Mouse (Mus musculus): ENCODE data around the gene Ak8.
A peak's percentile ranks its signal among the peaks of the same experiment; 100 is the strongest.

Gene Ak8

DNA sequence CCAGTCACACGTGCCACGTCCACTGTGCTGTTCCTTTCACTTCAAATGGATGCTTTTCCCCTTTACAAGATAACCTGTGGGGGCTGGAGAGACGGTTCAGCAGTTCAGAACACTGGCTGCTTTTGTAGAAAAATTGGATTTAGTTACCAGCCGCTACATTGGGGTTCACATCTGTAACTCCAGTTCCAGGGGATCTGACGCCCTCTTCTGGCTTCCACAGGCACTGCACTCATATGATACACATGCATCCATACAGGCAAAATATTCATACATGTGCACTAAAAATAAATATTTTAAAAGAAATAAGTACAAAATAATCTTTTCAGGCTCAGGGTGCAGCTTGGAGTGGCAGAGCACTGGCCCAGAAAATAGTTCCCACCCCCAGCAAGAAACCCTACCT is 94.7 kb downstream of the Ak8 start:
- DNase-seq (ENCODE audit: low spot score in 2 of 2), result no peak

DNA sequence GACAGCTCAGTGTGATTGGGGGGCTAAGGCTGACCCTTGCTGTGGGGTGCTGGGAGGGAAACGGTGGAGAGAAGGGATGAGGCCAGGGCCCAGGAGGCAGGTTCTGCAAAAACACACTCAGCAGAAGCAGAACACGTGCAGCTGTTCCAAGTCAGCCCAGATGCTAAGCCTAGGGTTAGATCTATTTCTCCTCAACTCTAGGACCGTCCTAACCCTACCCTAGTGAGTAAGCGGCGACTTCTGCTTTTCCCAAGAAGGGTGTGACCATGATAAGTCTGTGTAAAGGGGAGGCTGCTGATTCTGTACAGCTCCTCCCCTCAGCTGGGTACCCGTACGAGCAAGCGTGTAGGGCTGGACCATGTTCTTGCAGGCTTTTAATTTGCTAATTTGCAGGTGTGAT is 96.3 kb downstream of the Ak8 start:
- DNase-seq (ENCODE audit: low spot score in 2 of 2), result no peak

DNA sequence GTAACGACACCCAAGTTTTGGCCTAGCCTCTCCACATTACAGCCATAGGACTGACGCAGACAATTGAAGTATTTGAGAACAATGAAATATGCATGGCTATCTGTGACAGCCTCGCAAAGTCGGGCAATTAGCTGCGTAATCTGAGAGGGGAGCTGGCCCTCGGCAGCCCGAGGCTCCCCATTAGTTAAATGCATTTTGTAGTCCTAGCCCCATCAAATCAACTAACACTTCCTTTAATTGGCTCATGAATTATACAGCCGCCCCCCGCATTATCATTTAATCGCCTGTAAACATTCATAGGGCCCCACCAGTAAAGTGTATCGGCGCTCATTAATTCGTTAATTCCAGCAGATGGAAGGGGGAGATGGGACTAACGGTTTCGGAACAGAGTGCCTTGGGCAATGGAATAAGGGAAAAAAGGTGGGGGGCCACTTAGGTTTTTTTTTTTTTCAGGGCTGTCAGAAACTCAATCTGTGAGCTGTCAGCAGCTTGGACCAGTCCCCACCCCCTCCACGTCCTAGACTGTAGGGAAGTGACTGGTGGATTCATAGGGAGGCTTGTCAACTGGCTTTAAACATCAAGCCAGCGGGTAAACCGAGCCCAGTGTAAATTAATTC is 97.6 kb downstream of the Ak8 start:
- no peak for DNase-seq (ENCODE audit: low spot score in 2 of 2)

DNA sequence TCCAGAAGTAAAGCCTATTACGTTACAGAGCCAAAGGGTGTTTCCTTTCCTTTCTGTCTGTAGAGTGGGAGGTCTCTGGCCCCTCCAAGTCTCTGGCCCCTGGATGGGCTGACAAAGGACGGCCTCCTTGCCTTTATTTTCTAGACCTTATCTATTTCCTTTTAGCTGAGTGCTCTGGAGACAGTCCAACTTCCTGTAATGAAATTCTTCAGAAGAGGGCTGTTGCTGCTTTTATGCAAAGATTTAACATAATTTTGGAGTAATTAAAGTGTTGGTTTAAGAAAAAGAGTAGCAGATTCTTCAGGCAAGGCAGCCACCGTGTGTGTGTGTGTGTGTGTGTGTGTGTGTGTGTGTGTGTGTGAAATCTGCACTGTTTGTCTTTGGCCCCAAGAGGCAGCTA is 98.4 kb downstream of the Ak8 start:
- DNase-seq (ENCODE audit: low spot score in 2 of 2), result no peak

DNA sequence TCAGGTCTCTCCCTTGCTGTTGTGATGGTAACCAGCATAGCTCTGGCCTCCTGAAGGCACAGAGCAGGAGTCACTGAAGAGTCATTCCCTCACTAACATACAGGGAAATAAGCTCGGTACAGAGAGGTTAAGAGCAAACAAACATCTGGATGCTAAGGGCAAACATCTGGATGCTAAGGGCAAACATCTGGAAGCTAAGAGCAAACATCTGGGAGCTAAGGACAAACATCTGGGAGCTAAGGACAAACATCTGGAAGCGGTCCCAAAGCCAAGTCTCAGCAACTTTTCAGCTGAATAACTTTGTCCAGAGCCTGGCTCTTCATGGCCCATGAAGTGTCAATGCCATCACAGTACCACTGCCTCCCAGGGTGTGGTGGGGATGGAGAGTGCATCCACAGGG is 99.6 kb downstream of the Ak8 start:
- no peak for DNase-seq (ENCODE audit: low spot score in 2 of 2)

DNA sequence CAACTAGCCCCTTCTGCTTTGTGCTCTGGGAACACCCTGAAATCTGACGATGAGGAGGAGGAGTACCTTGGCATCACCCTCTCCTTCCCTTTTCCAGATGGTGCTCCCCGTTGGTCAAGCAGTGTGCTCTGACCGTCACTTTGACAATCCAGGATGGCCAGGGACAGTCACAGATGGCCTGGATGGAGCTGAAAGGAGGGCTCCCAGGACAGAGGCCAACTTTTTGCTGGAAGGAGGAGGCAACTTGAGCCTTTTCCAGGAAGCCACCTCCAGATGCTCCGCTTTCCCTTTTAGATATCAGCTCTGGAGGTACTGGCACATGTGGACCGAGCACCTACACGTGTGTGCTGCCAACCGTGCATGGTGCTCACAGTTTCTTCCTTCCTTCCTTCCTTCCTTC is 103.4 kb downstream of the Ak8 start:
- DNase-seq (ENCODE audit: low spot score in 2 of 2), result no peak

DNA sequence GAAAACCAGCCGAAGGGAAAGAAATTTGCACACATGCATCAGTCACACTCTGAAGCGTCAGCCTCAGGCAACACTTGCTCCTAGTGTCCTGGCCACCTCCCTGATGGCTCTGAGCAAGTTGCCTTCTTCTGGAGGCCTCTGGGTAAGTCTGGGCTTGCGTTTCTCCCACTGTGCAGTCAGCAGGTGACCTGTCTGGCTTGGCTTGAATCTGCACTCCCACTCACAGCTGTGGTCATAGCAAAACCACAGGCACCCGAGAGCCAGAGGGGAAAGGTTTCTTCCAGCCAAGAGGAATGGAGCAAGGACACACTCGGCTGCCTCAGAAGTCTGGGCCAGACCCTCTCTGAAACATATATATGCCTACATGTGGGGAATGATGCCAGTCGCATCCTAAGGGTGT is 108.9 kb downstream of the Ak8 start:
- DNase-seq (ENCODE audit: low spot score in 2 of 2), result no peak

DNA sequence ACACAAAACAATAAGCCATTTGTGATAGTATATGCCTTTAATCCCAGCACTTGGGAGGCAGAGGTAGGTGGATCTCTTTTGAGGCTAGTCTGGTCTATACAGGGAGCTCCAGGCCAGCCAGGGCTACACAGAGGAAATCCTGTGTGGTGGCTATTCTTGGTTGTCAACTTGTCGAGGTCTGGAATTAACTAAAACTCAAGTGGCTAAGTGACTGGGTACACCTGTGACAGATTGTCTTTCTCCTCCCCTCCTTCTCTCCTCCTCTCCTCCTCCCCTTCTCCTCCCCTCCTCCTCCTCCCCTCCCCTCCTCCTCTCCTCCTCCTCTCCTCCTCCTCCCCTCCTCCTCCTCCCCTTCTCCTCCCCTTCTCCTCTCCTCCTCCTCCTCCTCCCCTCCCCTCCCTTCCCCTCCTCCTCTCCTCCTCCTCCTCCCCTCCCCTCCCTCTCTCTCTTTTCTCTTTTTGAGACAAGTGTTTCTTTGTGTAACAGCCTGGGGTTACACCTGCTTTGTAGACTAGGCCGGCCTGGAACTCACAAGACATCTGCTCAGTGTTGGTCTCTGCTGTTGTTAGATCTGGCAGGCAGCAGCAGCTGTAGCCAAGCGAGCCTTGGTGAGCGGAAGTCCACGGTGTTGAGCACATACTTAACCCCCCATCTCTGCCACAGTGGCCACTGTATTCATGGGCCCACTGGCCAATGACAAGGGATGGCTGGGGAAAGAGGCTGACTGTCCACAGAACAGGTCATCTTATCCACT is 110.5 kb downstream of the Ak8 start:
- DNase-seq (ENCODE audit: low spot score in 2 of 2), result no peak

DNA sequence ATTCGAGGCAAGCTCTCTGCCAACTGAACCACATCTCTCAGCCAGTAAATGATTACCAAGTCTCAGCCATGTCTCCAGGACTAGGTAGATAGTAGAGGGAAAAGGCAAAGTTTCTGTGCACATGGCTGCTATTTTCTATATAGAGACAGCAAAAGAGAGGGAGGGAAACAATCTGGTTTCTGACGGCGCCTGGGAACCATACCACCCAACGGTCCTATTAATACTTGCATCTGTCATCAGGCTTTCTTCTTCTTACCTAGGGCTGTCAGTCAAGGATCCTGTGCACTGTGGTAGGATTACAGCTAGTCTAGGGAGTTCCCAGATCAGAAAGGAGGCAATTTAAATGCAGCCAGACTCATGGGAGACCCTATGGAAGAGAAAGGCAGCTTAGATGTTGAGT is 118.9 kb downstream of the Ak8 start:
- DNase-seq (ENCODE audit: low spot score in 2 of 2), result no peak

DNA sequence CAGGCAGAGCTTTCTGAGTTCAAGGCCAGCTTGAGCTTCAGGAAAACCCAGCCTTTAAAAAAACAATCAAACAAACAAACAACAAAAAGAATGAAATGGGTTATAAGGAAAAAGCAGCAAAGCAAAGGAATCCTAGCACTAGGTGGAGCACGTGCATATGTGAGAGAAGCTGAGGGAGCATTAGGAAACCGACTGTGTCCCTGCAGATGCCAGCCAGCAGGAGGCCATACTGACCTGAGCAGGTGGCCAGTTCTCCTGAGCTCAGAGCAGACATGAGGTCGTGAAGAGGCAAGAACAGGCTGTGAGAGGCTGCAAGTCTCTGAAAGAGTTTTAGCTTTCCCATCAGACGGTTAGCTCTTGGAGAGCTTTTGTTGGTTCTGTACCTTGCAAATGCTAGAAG is 129.3 kb downstream of the Ak8 start:
- DNase-seq (ENCODE audit: low spot score in 2 of 2), result no peak

DNA sequence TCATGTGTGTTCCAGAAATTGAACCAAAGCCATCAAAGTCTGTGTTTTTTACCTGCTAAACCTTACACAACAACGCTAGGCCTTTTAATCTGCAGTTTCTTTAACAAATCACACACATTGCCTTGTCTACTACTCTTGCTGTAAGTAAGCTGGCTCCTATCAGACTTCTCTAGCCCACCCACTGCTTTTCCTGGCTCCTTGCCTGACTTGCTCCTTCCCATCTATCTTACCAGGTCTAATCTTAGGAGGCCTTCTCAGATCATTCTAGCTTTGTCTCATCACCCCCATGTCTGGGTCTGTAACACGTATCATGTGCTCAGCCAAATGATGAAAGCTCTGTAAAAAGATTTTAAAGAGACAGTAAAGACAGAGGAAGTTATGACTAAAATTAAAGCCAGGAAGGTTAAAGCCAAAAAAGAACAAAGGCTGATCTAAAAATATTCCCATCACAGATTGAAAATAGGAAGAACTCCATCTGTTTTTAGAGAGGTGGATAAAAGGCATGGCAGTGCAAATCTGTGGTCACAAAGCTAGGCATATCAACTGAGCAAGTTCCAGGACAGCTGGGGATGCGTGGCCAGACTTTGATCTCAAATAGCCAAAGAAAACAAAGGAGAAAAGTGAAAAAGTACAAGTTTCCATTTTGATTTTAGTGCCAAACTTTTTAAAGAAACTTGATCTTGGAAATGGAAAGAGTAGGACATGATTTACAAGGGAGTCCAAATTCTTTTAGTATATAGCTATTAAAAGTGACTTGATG is 136.4 kb downstream of the Ak8 start:
- no peak for DNase-seq (ENCODE audit: low spot score in 2 of 2)

DNA sequence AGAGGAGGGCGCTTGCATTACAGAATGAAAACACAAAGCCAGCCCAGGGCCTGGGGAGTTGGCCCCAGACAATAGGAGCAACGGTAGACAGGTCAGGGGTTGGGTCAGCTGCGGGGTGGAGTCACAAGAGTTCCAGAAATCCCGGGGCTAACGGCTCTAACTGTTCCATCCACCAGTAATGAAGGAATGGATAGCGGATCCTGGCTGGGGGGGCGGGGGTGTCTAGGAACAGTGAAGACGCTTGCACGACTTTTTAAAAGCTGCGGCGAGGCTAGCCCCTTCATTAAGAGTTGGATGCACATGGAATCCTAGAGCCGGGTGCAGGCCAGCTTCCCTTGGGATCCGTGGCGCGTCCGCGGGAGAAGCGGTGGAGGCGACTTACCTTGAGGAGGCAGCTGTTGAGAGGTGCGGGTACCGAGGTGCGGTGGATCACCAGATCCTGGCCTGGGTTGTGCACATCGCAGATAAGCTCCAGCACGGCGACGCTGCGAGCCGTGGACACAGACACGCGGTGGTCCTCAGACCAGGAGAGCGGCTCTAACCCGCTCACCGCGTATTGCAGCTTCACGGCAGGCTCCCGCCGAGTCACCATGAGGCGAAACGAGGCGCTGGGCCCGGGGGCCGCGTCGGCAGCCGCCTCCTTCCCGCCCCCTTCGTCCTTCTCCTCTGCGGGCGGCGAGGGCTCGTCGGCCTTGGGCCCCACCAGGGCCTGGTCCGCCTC is 139.7 kb downstream of the Ak8 start:
- peak in 1 of 2 experiments; percentile 22 for DNase-seq (ENCODE audit: low spot score in 2 of 2)

DNA sequence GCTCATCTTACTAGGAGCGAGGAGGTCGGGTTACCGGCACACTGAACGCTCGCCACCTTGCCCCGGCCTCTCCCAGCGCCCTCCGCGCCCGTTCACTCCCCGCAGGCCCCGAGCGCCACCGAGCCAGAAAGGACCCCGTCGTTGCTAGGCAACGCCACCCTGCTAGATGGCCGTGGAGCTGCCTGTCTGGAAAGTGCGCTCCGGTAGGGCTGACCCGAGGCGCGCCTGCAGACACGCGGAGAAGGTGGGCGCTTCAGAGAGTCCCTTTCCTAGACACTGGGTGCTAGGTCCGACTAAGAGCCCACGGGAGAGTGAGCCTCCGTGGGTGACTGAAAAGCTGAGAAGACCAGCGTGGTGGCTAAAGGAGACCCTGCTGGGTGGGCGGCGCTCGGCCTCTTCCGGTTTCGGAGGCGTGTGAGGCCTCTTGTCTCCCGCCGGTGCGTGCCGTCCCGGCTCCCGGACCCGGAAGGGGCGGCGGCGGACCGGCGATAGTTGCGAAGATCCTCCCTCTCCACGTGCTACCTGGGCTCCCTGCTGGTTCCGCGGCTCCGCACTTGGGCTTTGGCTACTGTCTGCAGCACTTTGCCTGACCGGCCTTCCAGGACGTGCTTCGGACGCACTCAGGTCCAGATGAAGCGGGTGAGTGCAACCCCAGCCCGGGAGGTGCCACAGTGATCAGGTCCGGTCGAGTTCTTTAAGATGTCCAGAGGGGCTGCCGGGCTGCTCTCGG is 140.4 kb downstream of the Ak8 start, which contains the start of the genes Gtf3c4 and Ddx31:
Gtf3c4 (minus strand) TSS at position 139 of the 730 bp plus-strand sequence.
Ddx31 (plus strand) TSS at position 185 of the 730 bp plus-strand sequence.
- peak; percentile 91 to 94 for DNase-seq (ENCODE audit: low spot score in 2 of 2)

DNA sequence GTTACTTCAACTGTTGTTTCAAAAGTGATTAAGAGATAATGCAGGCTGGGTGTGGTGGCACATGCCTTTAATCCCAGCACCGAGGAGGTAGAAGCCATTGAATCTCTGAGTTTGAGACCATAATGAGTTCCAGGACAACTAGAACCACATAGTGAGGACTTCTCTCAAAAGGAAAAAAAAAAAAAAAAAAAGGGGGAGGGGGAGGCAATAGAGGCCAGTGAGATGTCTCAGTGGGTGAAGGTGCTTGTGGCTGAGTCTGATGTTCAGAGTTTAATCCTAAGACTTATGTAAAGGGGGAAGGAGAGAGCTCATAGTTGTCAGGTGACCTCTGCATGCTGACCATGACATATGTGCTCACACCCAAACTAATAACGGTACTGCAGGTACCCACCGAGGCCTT is 142.1 kb downstream of the Ak8 start:
- no peak for DNase-seq (ENCODE audit: low spot score in 2 of 2)

DNA sequence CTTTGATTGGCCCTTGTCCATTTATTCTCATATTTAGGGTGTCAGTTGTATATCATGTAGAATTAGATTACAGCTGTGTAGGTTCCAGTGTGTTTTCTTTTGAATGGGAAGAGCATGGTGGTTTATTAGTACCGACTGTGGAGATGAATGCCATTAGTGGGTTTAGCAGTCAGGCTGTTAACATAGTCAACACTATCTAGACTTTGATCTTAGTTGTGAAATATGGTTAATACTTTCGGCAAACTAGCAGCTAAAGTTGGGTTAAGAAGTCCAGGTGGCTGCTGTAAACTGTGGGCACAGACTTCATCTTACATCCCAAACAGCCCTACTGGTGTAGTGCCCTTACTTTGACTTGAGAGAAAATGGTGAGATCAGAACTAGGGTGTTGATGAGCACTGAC is 148.9 kb downstream of the Ak8 start:
- no peak for DNase-seq (ENCODE audit: low spot score in 2 of 2)

DNA sequence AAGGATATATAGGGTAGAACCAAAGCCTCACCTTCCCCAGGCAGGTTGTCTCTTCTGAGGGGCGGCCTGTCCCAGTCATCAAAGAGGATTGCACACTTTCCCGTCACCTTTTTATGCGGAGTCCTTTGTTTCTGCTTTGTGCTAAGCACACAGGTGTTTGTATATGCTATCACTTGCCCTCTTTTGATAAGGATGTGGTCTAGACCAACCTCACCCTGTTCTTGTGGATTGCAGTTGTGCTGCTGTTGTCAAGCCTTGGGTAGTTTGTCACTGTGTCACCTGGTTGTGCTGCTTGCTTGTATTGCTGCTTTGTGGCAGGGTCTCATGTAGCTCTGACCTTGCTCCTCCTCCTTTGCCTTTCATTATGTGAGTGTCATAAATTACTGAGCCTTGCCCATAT is 152.6 kb downstream of the Ak8 start:
- DNase-seq (ENCODE audit: low spot score in 2 of 2), result no peak

DNA sequence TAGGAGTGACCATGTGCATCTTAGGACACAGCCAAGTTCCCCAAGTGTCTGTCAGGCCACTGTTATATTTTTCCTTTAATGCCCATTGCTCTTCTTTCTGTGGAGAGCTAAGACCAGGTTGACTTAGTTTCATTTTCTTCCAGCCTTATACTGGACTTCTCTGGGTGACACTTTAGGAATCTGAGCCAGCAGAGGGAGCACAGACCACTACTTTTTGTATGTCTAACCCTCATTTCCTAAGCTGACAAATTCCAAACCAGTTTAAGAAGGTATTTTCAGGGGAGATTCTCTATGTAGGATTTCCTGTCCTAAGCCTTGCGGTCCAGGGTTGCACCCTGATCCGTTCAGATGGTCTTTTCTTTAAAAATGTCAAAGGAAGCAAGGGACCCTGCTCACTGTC is 155.8 kb downstream of the Ak8 start:
- no peak for DNase-seq (ENCODE audit: low spot score in 2 of 2)

DNA sequence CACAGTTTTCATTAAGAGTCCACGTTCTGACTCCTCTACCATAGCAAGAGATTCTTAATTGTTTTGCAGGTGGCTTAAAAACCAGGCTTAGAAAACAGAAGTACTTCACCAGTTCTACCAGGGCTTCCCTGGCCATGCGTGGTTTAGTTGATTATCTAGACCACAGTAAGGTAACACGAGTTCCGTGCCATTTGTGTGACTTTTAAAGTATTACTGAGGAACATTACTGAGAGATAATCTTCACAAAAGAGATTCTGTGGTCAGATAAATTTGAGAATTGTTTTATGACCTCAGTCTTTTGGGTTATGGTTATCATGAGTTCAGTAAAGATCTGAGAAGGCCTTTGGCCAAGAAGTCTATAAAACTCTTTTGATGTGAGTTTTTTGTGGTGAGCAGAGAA is 159.3 kb downstream of the Ak8 start:
- no peak for DNase-seq (ENCODE audit: low spot score in 2 of 2)

DNA sequence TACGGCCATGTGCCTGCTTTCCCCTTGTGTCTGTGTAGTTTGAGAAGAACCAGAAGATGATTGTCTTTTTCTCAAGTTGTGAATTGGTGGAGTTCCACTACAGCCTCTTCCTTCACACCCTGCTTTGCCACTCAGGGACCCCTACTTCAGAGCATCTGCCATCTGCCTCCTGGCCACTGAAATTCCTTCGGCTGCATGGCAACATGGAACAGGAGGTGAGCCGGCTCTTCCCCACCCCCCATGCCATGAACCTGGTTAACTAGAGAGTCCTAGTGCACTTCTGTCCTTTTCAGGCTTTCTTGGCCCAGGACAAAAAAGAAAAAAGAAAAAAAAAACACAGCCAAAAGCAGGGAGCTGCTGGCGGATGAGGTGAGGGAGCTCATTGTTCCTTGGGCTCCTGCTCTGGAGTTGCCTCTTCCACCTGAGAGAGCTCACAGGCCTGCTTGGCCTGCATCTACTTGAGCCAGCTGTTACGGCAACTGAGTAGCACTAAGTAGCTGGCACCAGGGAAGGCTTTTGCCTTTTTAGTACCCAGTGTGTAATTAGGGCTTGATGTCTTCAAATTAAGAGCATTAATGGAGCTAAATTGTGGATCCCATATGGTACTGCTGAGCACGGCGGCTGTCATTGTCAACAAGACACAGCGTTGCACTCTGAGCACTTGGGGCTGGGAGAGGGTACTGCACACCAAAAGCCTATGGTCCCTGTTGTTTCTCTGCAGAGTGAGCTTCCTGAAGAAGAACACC is 160.9 kb downstream of the Ak8 start:
- no peak for DNase-seq (ENCODE audit: low spot score in 2 of 2)

Measured in urinary bladder, postnatal 4 days (tissue).